Mouse (Mus musculus): ENCODE results near the gene Gpr162. TPM values are rescaled to one million over a fixed set of nuclear protein-coding genes. Genes with fewer than 3 reads are reported as not detected.

Gpr162 gene
- total RNA-seq, 2 experiments from 2014 or later: 2.0 TPM; not detected in 1

DNA sequence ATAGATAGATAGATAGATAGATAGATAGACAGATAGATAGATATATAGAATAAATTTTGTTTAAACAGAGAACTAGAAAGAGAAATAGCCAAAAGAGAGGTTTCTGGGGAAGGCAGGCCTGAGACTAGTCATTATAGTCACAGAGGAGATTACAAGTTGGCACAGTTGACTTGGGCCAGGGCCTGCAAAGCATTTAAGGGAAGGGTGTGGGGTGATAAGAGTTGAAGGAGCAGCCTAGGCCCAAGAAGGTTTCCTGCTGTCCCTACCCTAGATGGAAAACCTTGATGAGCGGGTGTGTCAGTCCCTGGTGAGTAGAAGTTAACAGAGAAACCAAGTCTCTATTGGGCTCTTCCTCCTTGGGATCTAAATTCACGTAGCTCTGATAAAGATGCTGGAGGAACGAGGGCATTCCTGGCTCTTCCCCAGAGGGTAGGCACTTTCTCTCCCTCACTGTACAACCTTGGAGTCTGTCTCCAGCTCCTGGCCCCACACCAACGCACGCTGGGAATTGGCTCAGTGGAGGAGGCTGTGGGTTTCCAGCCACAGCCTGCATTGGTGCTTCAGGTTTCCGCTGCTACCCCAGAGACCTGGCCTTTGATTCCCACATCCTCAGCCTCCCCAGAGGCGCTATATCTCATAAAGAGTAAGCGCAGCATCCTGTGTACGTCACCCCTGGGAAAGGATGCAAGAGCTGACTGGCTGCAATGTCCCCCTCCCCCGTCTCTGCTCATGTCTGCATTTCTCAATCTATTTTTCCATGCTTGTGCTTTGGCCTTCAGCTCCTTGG lies 21.1 kb upstream of the Gpr162 start:
- no peak for ATAC-seq (replicated peaks; ENCODE audit: poor library complexity, severe bottlenecking)

GRCm38 (mm10) chr6:124883351-124883750 lies 19.6 kb upstream of the Gpr162 start:
- no peak for ATAC-seq (replicated peaks; ENCODE audit: poor library complexity, severe bottlenecking)

- no peak for ATAC-seq (replicated peaks; ENCODE audit: poor library complexity, severe bottlenecking)
These were observed 18.0 kb upstream of the Gpr162 start for GRCm38 (mm10) chr6:124881821-124882220.

- no peak for ATAC-seq (replicated peaks; ENCODE audit: poor library complexity, severe bottlenecking)
These were observed 15.6 kb upstream of the Gpr162 start for GRCm38 (mm10) chr6:124879390-124879789.

- peak; percentile 80 for ATAC-seq (replicated peaks; ENCODE audit: poor library complexity, severe bottlenecking)
These were observed 10.6 kb upstream of the Gpr162 start for GRCm38 (mm10) chr6:124874348-124874747.

- no peak for ATAC-seq (replicated peaks; ENCODE audit: poor library complexity, severe bottlenecking)
These were observed 2.8 kb upstream of the Gpr162 start for GRCm38 (mm10) chr6:124866560-124866959.

GRCm38 (mm10) chr6:124865766-124866362 lies 2.1 kb upstream of the Gpr162 start:
- no peak for ATAC-seq (replicated peaks; ENCODE audit: poor library complexity, severe bottlenecking)

DNA sequence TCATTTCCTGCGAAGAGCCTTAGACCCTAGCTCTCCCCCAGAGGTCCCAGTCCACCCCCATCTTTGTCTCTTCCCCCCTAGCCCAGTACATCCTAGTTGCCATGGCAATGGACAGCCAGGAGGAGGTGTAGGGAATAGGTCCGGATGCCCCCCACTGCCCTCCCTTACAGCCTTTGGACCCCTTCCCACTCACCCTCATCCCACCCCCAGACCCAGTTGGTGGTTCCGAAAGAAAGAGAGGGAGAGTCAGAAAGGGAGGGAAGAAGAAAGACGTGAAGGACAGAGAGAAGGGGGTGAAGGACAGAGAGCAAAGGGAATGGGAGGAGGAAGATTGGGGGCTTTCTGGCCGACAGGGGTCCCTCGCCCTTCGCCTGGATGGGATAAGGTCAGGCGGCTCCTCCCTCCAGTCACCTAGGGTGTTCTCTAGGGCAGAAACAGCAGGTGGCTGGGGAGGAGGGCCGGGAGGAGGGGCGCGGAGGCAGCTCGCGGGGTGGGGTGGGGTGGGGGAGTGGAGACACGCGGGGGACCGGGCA lies 592 bp downstream of the Gpr162 start:
- ATAC-seq (replicated peaks; ENCODE audit: poor library complexity, severe bottlenecking): no peak

DNA sequence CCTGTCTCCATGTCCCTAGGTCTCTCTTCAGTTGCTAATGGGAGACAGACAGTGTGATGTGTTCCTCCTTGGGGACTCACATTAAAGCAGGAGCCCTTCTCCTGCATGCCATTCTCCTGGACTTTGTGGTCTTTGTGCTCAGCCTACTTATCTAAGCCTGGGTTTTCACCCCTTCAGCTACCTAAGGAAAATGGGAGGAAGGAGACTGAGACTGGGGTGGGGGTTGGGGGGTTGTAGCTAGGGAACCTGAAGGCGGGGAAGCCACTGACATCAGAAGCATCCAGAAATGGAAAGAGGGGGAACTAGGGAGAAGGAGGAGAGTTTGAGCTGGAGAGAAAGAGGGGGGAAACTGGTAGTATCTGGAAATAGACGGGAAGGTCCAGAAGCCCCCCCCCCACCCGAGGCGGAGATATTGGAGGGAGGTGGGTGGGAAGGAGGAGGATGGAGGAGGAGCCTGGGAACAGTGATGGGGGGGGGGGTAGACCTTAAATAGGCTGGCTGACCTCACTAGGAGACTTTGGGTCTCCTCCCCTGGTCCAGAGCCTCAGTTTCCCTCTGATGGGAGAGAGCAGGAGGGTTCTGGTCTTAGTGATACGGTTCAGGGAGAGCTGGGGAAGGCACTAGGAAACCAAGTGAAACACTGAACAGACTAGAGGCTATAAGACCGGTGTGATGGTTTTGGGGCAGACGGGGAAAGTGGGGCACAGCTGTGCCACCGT lies 1.2 kb downstream of the Gpr162 start:
- ATAC-seq (replicated peaks; ENCODE audit: poor library complexity, severe bottlenecking): no peak

GRCm38 (mm10) chr6:124861802-124862201 lies 2.0 kb downstream of the Gpr162 start:
- ATAC-seq (replicated peaks; ENCODE audit: poor library complexity, severe bottlenecking): no peak

DNA sequence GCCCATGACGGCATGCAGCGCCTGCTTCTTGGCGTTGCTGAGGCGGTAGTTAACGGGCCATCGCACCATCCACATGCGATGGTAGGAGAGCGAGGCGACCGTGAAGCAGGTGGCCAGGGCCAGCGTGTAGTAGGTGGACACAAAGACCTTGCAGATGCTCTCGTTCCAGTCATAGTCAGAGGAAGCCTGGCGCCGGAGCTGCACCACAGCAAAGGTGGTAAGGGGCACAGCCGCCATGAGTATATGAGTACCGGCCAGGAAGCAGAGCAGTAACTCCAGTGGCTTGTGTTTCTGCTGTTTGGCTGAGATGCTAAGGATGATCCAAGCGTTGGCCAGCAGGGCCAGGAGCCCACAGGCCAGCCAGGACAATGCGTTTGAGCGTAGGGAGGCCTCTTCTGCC lies 2.5 kb downstream of the Gpr162 start:
- no peak for ATAC-seq (replicated peaks; ENCODE audit: poor library complexity, severe bottlenecking)

DNA sequence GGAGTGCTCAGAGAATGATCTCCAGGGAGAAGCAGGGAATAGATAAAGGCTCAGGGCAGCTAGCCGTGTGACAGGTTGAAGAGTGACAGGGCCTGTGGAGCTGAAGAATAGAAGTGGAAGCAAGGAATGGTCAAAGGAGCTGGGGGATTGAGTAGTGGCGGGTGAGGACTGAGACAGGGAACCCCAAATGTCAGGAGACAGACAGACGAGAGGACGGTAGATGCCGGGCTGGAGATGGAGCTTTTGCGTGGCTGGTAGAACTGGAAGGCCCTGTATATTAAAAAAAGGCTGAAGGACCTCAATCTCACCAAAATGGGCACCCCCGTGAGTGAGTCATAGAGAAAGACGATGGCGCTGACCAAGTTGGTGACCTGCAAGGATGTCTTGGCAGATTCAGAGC lies 3.3 kb downstream of the Gpr162 start:
- no peak for ATAC-seq (replicated peaks; ENCODE audit: poor library complexity, severe bottlenecking)

DNA sequence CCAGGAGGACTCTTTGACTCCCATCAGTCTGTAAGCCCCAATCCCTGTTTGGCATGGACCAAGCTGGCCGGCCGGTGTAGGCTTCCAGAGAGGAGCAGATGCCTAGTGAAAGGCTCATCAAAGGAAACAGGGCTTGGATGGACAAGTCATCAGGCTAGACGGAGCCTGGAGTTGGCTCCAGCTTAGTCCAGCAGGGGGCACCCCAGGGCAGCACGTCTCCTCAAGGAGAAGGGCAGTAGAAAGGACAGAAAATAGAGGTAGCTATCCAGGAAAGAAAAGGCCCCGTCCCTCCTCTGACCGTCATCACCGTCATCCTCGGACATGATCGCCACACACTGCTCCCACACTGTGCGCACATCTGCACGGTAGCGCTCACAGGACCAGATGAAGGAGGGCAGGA lies 4.1 kb downstream of the Gpr162 start:
- ATAC-seq (replicated peaks; ENCODE audit: poor library complexity, severe bottlenecking): peak; percentile 61

- no peak for ATAC-seq (replicated peaks; ENCODE audit: poor library complexity, severe bottlenecking)
These were observed 5.0 kb downstream of the Gpr162 start for GRCm38 (mm10) chr6:124858561-124859318.

DNA sequence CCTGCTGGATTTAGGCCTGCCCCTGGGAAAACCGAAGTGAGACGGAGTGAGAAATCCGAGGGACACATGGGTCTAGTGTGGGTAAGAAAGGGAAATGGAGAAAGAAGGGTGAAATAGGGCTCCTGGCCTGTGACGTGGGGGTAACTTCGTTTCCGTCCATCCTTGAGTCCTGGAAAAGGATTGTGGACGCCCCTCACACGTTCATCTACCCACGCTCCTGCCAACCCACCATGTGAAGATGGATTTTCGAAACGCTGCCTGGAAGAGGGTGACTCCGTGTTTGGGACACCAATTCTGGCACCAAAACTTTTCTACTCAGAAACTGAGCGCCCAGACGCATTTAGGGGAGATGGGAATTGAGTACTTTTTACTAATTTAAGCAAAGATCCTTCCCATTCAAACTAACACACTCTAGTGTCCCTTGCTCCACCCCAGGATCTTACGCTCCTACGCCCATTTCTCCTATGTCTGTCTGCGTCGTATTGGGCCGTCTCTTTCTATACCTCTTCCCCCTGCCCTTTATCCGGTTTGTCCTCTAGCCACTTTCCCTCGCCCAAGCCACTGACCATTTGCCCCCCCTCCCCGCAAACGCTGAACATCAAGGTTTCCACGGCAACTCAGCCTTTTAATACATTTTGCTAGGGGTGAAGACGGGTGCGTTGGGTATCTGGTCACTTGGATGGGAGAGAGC lies 5.8 kb downstream of the Gpr162 start:
- no peak for ATAC-seq (replicated peaks; ENCODE audit: poor library complexity, severe bottlenecking)

- peak; percentile 68 for ATAC-seq (replicated peaks; ENCODE audit: poor library complexity, severe bottlenecking)
These were observed 6.6 kb downstream of the Gpr162 start, which contains the start of gene P3h3 for GRCm38 (mm10) chr6:124856916-124857839. Gene P3h3, minus strand, starts transcription at chr6:124857752.

DNA sequence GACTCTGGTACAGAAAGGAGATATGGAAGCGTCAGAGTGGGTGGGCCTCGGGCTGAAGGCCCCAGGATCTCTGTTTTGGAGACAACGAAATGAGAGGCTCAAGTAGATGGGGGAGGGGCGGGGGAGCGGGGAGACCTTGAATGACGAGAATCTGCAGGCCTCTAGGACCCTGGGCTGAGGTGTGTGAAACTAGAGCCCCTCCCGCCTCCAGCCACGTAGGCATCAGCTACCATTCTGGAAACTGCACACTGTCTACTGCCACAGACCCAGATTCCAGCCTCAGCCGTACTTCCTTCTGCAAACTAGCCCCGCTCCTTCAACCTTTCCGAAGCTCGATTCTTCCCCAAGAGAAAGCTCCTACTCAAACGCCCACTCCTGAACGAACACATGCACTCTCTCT lies 7.5 kb downstream of the Gpr162 start:
- no peak for ATAC-seq (replicated peaks; ENCODE audit: poor library complexity, severe bottlenecking)

- ATAC-seq (replicated peaks; ENCODE audit: poor library complexity, severe bottlenecking): no peak
These were observed 9.1 kb downstream of the Gpr162 start for GRCm38 (mm10) chr6:124854647-124855046.

GRCm38 (mm10) chr6:124850535-124850934 lies 13.2 kb downstream of the Gpr162 start:
- no peak for ATAC-seq (replicated peaks; ENCODE audit: poor library complexity, severe bottlenecking)

All from granulocyte monocyte progenitor cell, adult 5-6 weeks (primary cell).